8 mouse cellular contexts compared by ENCODE assay signal in genomic region chr13:34076561-34077491, GRCm38 (mm10). TPM values are rescaled to one million over a fixed set of nuclear protein-coding genes. Genes with fewer than 3 reads are reported as not detected.
DNase-seq lines count a peak whose midpoint lies in the region; ATAC-seq and TF ChIP-seq lines count a peak whose summit lies in the region.

No protein-coding gene starts in this region.

- no peaks in the 10 kb centered on the region for H3K9me3 ChIP-seq in lung, embryonic 14.5 days (ENCODE audit: low read depth, low read length)
- H3K9me3 ChIP-seq in forebrain, embryonic 16.5 days (ENCODE audit: control insufficient read depth, low read length) = no peaks in the 10 kb centered on the region
- no peaks in the 10 kb centered on the region for H3K9me3 ChIP-seq in hindbrain, postnatal 0 days (ENCODE audit: low read length)
- H3K9me3 ChIP-seq in limb, embryonic 14.5 days (ENCODE audit: control insufficient read depth, low read length) = no peaks in the 10 kb centered on the region
- no peaks in the 10 kb centered on the region for H3K9me3 ChIP-seq in midbrain, embryonic 16.5 days (replicated peaks; ENCODE audit: control insufficient read depth, low read length, poor library complexity, severe bottlenecking)

- WGBS in lung, embryonic 14.5 days = 27% methylated on average over 20 of the region's 20 CpGs
- WGBS in cerebellum, adult 2 months = 15% methylated on average over 20 of the region's 20 CpGs
- WGBS in forebrain, embryonic 16.5 days = 44% methylated on average over 20 of the region's 20 CpGs
- 12% methylated on average over 20 of the region's 20 CpGs for WGBS in hindbrain, postnatal 0 days
- WGBS in limb, embryonic 14.5 days = 51% methylated on average over 20 of the region's 20 CpGs
- WGBS in midbrain, embryonic 16.5 days = 16% methylated on average over 20 of the region's 20 CpGs

- ATAC-seq in lung, embryonic 14.5 days (ENCODE audit: insufficient read depth) = peak; percentile 67
- ATAC-seq in forebrain, embryonic 16.5 days = peak; percentile 53
- peak; percentile 76 for ATAC-seq in hindbrain, postnatal 0 days
- ATAC-seq in limb, embryonic 14.5 days (ENCODE audit: low FRiP score, low read depth) = peak; percentile 30; the same call in 1 of the 2 replicates
- peak; percentile 72 for ATAC-seq in midbrain, embryonic 16.5 days

- peak overlapping the region; percentile 36; the same call in 1 of the 2 replicates for H3K27ac ChIP-seq in lung, embryonic 14.5 days (ENCODE audit: low read depth)
- H3K27ac ChIP-seq in cerebellum, adult 2 months (ENCODE audit: insufficient read depth, low read length) = no peak overlapping the region; the same call in 1 of the 2 replicates
- peak overlapping the region; percentile 87 for H3K27ac ChIP-seq in forebrain, embryonic 16.5 days (ENCODE audit: low read length)
- H3K27ac ChIP-seq in hindbrain, postnatal 0 days = peak overlapping the region; percentile 96
- no peak overlapping the region for H3K27ac ChIP-seq in limb, embryonic 14.5 days (replicated peaks; ENCODE audit: low read depth, low read length)
- peak overlapping the region; percentile 97 for H3K27ac ChIP-seq in midbrain, embryonic 16.5 days (ENCODE audit: low read length)

- no peak for TF ChIP-seq POLR2A in cerebellum, adult 2 months (IDR thresholded peaks at IDR 0.05; ENCODE audit: borderline replicate concordance, insufficient read depth, low read length)
- no peak for TF ChIP-seq POLR2A in limb, embryonic 14.5 days (IDR thresholded peaks at IDR 0.05; ENCODE audit: borderline replicate concordance, extremely low read depth, insufficient read depth, insufficient read length)

- peak overlapping the region; percentile 75 for H3K9ac ChIP-seq in lung, embryonic 14.5 days
- H3K9ac ChIP-seq in forebrain, embryonic 16.5 days (replicated peaks; ENCODE audit: low read depth, low read length) = peak overlapping the region; percentile 93
- H3K9ac ChIP-seq in hindbrain, postnatal 0 days (replicated peaks; ENCODE audit: low read length) = peak overlapping the region; percentile 97
- peak overlapping the region; percentile 78 for H3K9ac ChIP-seq in limb, embryonic 14.5 days (ENCODE audit: low read depth, low read length, severe bottlenecking)
- H3K9ac ChIP-seq in midbrain, embryonic 16.5 days (ENCODE audit: low read depth, low read length) = peak overlapping the region; percentile 99

- TF ChIP-seq CTCF in lung, embryonic 14.5 days (IDR thresholded peaks at IDR 0.05; ENCODE audit: low read depth) = no peak
- no peak for TF ChIP-seq CTCF in cerebellum, adult 2 months (IDR thresholded peaks at IDR 0.05; ENCODE audit: borderline replicate concordance, insufficient read depth, low read depth, low read length)
- TF ChIP-seq CTCF in hindbrain, postnatal 0 days (IDR thresholded peaks at IDR 0.05; ENCODE audit: low read depth) = no peak

- peaks cover 5% of the 10 kb centered on the region; the same call in 1 of the 2 replicates for H3K4me1 ChIP-seq in lung, embryonic 14.5 days (ENCODE audit: insufficient read depth)
- peaks cover 4% of the 10 kb centered on the region; the same call in 1 of the 2 replicates for H3K4me1 ChIP-seq in cerebellum, adult 2 months (ENCODE audit: control insufficient read depth, insufficient read depth, low read length)
- peaks cover 15% of the 10 kb centered on the region for H3K4me1 ChIP-seq in forebrain, embryonic 16.5 days (replicated peaks; ENCODE audit: control insufficient read depth, insufficient read depth, low read length)
- no peaks in the 10 kb centered on the region for H3K4me1 ChIP-seq in hindbrain, postnatal 0 days (ENCODE audit: insufficient read depth, low read length)
- H3K4me1 ChIP-seq in limb, embryonic 14.5 days (ENCODE audit: control insufficient read depth, insufficient read depth, low read length) = peaks cover 16% of the 10 kb centered on the region
- H3K4me1 ChIP-seq in midbrain, embryonic 16.5 days (ENCODE audit: control insufficient read depth, insufficient read depth, low read length) = peaks cover 16% of the 10 kb centered on the region

- H3K4me3 ChIP-seq in lung, embryonic 14.5 days (ENCODE audit: low read depth, low read length) = peak overlapping the region; percentile 69
- H3K4me3 ChIP-seq in cerebellum, adult 2 months (replicated peaks; ENCODE audit: insufficient read depth, low read depth, low read length) = peak overlapping the region; percentile 56
- peak overlapping the region; percentile 95 for H3K4me3 ChIP-seq in forebrain, embryonic 16.5 days (replicated peaks; ENCODE audit: low read length)
- H3K4me3 ChIP-seq in hindbrain, postnatal 0 days (ENCODE audit: low read length) = peak overlapping the region; percentile 91
- peak overlapping the region; percentile 75 for H3K4me3 ChIP-seq in limb, embryonic 14.5 days (replicated peaks; ENCODE audit: low read length)
- H3K4me3 ChIP-seq in midbrain, embryonic 16.5 days (ENCODE audit: low read depth, low read length) = peak overlapping the region; percentile 95

- peaks cover 23% of the 10 kb centered on the region; the same call in 1 of the 2 replicates for H3K36me3 ChIP-seq in lung, embryonic 14.5 days (ENCODE audit: insufficient read depth)
- peaks cover 3% of the 10 kb centered on the region for H3K36me3 ChIP-seq in forebrain, embryonic 16.5 days (ENCODE audit: control insufficient read depth, insufficient read depth)
- H3K36me3 ChIP-seq in hindbrain, postnatal 0 days (ENCODE audit: insufficient read depth, low read length) = no peaks in the 10 kb centered on the region; the same call in 1 of the 2 replicates
- peaks cover 12% of the 10 kb centered on the region; the same call in 1 of the 2 replicates for H3K36me3 ChIP-seq in limb, embryonic 14.5 days (ENCODE audit: control insufficient read depth, insufficient read depth, low read length)
- 0 out of 2 replicates have a peak, but pooled peaks cover 2% of the 10 kb centered on the region for H3K36me3 ChIP-seq in midbrain, embryonic 16.5 days (ENCODE audit: control insufficient read depth, insufficient read depth, low read length)

- peak; percentile 78 for DNase-seq in lung, embryonic 14.5 days
- DNase-seq in lung, postnatal 14 days = no peak
- peak; percentile 46 to 51 for DNase-seq in cerebellum, adult 2 months
- peak; percentile 78 for DNase-seq in hindbrain, postnatal 0 days (ENCODE audit: low spot score)
- DNase-seq in limb, embryonic 14.5 days (ENCODE audit: low spot score) = no peak
- DNase-seq in thymus, postnatal 4 days = peak; percentile 48

- H3K27me3 ChIP-seq in lung, embryonic 14.5 days (ENCODE audit: insufficient read depth, low read length) = no peaks in the 10 kb centered on the region
- no peaks in the 10 kb centered on the region for H3K27me3 ChIP-seq in cerebellum, adult 2 months (ENCODE audit: control insufficient read depth, insufficient read depth, low read length)
- no peaks in the 10 kb centered on the region for H3K27me3 ChIP-seq in forebrain, embryonic 16.5 days (replicated peaks; ENCODE audit: control insufficient read depth, insufficient read depth, low read length)
- no peaks in the 10 kb centered on the region for H3K27me3 ChIP-seq in hindbrain, postnatal 0 days (ENCODE audit: insufficient read depth, low read length)
- no peaks in the 10 kb centered on the region for H3K27me3 ChIP-seq in limb, embryonic 14.5 days (ENCODE audit: control insufficient read depth, insufficient read depth, low read length)
- no peaks in the 10 kb centered on the region for H3K27me3 ChIP-seq in midbrain, embryonic 16.5 days (ENCODE audit: control insufficient read depth, insufficient read depth, low read depth, low read length)

- peak overlapping the region; percentile 84 for H3K4me2 ChIP-seq in lung, embryonic 14.5 days
- H3K4me2 ChIP-seq in forebrain, embryonic 16.5 days (ENCODE audit: low read length) = peak overlapping the region; percentile 79
- H3K4me2 ChIP-seq in hindbrain, postnatal 0 days (ENCODE audit: low read depth, low read length) = peak overlapping the region; percentile 78
- H3K4me2 ChIP-seq in limb, embryonic 14.5 days (replicated peaks; ENCODE audit: low read depth, low read length, severe bottlenecking) = peak overlapping the region; percentile 79
- H3K4me2 ChIP-seq in midbrain, embryonic 16.5 days (ENCODE audit: low read length) = peak overlapping the region; percentile 66

RNA-seq across cellular contexts. Expression of gene Tubb2a, which starts 1.0 kb away (rescaled TPM):
- 164 and 169 TPM in 2 replicates for polyA plus RNA-seq in lung, embryonic 14.5 days (2014; fragmentation: Nextera tagmentation; extraction: Ambion mirVana)
- polyA plus RNA-seq in cerebellum, adult 2 months (2012; rRNA removed) = 850 and 867 TPM in 2 replicates
- polyA plus RNA-seq in forebrain, embryonic 16.5 days (2015; fragmentation: Nextera tagmentation; extraction: Ambion mirVana) = 1,717 and 2,137 TPM in 2 replicates
- total RNA-seq in hindbrain, postnatal 0 days (2014; rRNA removed) = 6,578 and 6,630 TPM in 2 replicates
- 3,263 and 3,562 TPM in 2 replicates for polyA plus RNA-seq in hindbrain, postnatal 0 days (2015; fragmentation: Nextera tagmentation; extraction: Ambion mirVana)
- polyA plus RNA-seq in limb, embryonic 14.5 days (2012; rRNA removed) = 328 and 445 TPM in 2 replicates
- 150 and 170 TPM in 2 replicates for polyA plus RNA-seq in limb, embryonic 14.5 days (2014; fragmentation: Nextera tagmentation; extraction: Ambion mirVana)
- 3,297 and 3,828 TPM in 2 replicates for polyA plus RNA-seq in midbrain, embryonic 16.5 days (2015; fragmentation: Nextera tagmentation; extraction: Ambion mirVana)

RNA-seq across cellular contexts. Expression of gene Bphl, which starts 39.4 kb away (rescaled TPM):
- polyA plus RNA-seq in lung, embryonic 14.5 days (2014; fragmentation: Nextera tagmentation; extraction: Ambion mirVana) = 46.8 and 49.0 TPM in 2 replicates
- 70.8 and 75.3 TPM in 2 replicates for polyA plus RNA-seq in cerebellum, adult 2 months (2012; rRNA removed)
- polyA plus RNA-seq in forebrain, embryonic 16.5 days (2015; fragmentation: Nextera tagmentation; extraction: Ambion mirVana) = 35.5 and 39.0 TPM in 2 replicates
- 42.0 and 60.7 TPM in 2 replicates for total RNA-seq in hindbrain, postnatal 0 days (2014; rRNA removed)
- polyA plus RNA-seq in hindbrain, postnatal 0 days (2015; fragmentation: Nextera tagmentation; extraction: Ambion mirVana) = 50.4 and 57.3 TPM in 2 replicates
- 34.4 and 37.9 TPM in 2 replicates for polyA plus RNA-seq in limb, embryonic 14.5 days (2012; rRNA removed)
- polyA plus RNA-seq in limb, embryonic 14.5 days (2014; fragmentation: Nextera tagmentation; extraction: Ambion mirVana) = 44.3 and 49.9 TPM in 2 replicates
- polyA plus RNA-seq in midbrain, embryonic 16.5 days (2015; fragmentation: Nextera tagmentation; extraction: Ambion mirVana) = 39.2 and 45.1 TPM in 2 replicates

RNA-seq across cellular contexts. Expression of gene Tubb2b, which starts 53.4 kb away (rescaled TPM):
- polyA plus RNA-seq in lung, embryonic 14.5 days (2014; fragmentation: Nextera tagmentation; extraction: Ambion mirVana) = 13.3 and 15.9 TPM in 2 replicates
- polyA plus RNA-seq in cerebellum, adult 2 months (2012; rRNA removed) = 224 and 255 TPM in 2 replicates
- polyA plus RNA-seq in forebrain, embryonic 16.5 days (2015; fragmentation: Nextera tagmentation; extraction: Ambion mirVana) = 1,170 and 1,210 TPM in 2 replicates
- 4,422 and 4,857 TPM in 2 replicates for total RNA-seq in hindbrain, postnatal 0 days (2014; rRNA removed)
- 709 and 787 TPM in 2 replicates for polyA plus RNA-seq in hindbrain, postnatal 0 days (2015; fragmentation: Nextera tagmentation; extraction: Ambion mirVana)
- 376 and 378 TPM in 2 replicates for polyA plus RNA-seq in limb, embryonic 14.5 days (2012; rRNA removed)
- polyA plus RNA-seq in limb, embryonic 14.5 days (2014; fragmentation: Nextera tagmentation; extraction: Ambion mirVana) = 28.5 TPM in 2 replicates
- polyA plus RNA-seq in midbrain, embryonic 16.5 days (2015; fragmentation: Nextera tagmentation; extraction: Ambion mirVana) = 1,230 and 1,315 TPM in 2 replicates

Comparison
In these comparisons a context has a peak if more than half of its experiments do, and no peak if none do; other contexts are left out.
1. DNase-seq: peak in lung, embryonic 14.5 days (single experiment), cerebellum, adult 2 months (2 of 2), hindbrain, postnatal 0 days (single experiment) and thymus, postnatal 4 days (single experiment); none in lung, postnatal 14 days (single experiment) and limb, embryonic 14.5 days (single experiment).
2. H3K27ac ChIP-seq: peak in lung, embryonic 14.5 days (single experiment), forebrain, embryonic 16.5 days (single experiment), hindbrain, postnatal 0 days (single experiment) and midbrain, embryonic 16.5 days (single experiment); none in cerebellum, adult 2 months (single experiment) and limb, embryonic 14.5 days (single experiment).
3. Peak in every context shown above with its lines, with median percentiles within 50 percentile points of each other: ATAC-seq, H3K4me2 ChIP-seq, H3K4me3 ChIP-seq and H3K9ac ChIP-seq.